Mouse (Mus musculus): ENCODE data around the gene C1qtnf5. TPM values are rescaled to one million over a fixed set of nuclear protein-coding genes. Genes with fewer than 3 reads are reported as not detected.

Gene C1qtnf5
- polyA plus RNA-seq (2015; fragmentation: Illumina TruSeq; extraction: RNeasy Lipid Tissue Mini Kit (QIAGEN cat#74804); ENCODE audit: low read depth, low replicate concordance): 23.8 TPM

DNA sequence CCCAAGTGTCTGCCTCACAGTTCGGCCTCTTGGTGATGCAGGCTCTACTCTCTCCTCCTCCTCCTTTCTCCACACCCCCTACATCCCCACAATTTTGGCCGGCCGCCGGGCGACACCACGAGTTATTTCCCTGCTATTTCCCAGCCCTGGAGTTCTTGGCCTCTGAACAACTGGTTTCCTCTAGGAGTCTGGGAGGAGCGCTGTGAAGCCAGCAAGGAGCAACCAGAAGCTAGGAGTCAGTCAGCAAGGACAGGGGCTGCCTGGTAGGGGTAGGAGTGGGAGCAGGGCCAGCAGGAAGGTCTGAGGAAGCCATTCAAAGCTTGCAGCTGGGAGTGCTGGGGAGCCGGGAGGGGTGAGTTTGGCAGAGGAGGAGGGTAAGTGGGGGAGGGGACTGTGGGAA is at the start of gene C1qtnf5:
C1qtnf5 (plus strand) TSS at position 136 of the 400 bp plus-strand sequence.

DNA sequence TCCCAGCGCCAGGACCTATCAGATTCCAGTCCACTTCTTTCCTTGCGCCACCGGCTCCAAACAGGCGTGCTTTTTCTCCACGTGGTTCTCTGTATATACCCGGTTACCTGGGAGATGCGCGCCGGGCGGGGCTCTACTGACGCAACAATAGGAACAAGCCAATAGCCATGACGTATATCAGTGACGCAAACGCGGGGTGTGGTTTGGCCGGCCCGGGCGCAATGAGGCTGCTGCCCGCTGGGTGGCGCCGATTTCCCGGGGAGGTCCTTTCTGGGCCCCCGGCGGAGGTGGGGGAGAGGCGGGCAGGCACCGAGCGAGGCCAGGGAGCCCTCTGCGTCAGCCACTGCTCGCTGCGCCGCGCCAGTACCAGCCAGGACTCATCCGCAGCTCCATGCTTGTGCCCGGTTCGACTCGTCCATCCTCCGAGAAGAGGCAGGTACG is 40.2 kb upstream of the C1qtnf5 start, which contains the start of gene Usp2:
Usp2 (plus strand) TSS at position 237 of the 441 bp plus-strand sequence.

DNA sequence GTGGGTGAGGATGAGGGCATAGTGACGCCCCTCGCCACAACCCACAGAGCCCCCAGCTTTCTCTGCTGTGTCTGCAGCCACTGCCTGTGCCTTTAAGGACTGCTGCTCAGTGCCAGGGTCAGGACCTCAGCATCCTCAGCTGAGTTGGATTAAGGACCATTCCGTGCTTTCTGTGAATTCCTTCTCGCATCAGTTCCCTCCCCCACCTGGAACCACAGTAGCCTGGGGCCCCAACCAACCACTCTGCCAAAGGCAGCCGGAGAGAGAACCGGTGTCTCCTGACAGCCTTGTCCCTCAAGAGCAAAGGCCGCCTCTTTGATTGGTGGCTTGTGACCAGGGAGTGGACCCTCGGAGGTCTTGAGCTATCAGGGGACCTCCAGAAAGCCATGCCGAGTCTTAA is 5.6 kb upstream of the C1qtnf5 start, which contains the start of gene Mfrp:
Mfrp (plus strand) TSS at position 240 of the 400 bp plus-strand sequence.

DNA sequence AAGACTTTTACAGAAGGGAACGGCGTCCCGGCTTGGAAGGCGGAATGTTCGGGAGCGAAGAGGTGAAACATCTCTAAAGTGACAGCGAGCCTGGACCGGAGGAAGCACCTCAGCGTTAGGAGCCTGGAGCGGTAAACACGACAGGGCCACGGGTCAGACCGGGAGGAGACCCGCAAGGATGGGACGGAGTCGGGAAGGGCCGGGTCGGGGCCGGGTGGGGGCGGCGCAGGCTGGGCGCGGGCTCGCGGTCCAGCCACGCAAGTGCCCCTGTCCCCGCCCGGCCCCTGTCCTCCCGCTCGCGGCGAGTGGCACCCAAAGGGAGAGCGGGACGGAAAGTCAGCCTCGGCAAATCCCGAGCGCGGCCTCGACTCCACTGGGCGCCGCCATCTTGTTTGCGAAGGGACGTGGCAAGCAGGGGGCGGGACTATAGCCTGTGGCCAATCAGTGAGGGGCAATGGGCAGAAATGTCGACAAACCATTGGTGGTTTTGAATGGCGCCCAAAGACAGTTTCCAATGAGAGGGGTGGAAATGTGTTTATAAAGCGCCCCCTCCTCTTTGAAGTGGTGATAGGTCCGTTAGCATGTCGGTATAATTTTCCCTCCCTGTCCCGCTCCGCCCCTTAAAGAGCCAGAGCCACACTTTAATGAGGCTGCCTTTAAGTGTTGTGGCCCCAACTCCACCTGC is 6.2 kb downstream of the C1qtnf5 start, which contains the start of the genes Gm49380 and Rnf26:
Gm49380 (minus strand) TSS at position 396 of the 685 bp plus-strand sequence.
Rnf26 (minus strand) TSS at position 413 of the 685 bp plus-strand sequence.

DNA sequence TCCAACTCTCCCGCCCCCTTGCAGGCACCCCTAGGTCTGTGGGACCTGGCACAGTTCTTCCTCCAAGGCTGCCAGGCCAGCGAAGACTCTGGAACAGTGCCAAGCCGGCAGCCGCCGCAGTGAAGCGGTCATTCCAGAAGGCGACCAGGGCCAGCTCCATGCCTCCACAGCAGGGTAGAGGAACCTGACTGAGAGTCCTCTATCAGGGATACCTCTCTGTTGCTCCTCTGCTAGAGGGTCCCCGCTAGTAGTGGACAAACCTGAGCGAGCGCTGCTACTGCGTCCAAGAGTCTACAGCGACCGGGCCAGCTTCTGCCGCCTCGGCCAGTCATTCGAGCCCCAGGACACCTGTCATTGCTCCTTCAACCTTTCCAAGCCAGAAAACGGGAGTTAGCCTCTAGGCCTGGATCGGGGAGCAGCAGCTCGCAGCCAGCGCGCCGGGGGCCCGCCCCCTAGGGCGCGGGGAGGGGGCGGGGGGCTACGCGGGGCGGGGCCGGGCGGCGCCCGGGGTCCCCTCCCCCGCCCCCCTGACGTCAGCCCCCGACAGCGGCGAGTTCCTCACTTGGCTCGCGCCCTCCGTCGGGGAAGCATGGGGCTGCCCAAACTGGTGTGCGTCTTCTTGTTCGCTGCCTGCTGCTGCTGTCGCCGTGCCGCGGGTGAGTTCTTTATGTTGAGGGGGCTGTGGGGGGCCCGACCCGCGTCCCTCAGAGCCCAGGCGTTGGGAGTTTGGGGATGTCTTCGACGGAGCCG is 27.2 kb downstream of the C1qtnf5 start, which contains the start of gene Mcam:
Mcam (plus strand) TSS at position 369 of the 750 bp plus-strand sequence.

Other genes starting within 250 kb of the C1qtnf5 start
- gene Thy1, start 63.9 kb upstream of the C1qtnf5 start, polyA plus RNA-seq (2015; fragmentation: Illumina TruSeq; extraction: RNeasy Lipid Tissue Mini Kit (QIAGEN cat#74804); ENCODE audit: low read depth, low replicate concordance): 1,192 TPM
- 41.5 TPM for gene Usp2, start 40.2 kb upstream of the C1qtnf5 start, polyA plus RNA-seq (2015; fragmentation: Illumina TruSeq; extraction: RNeasy Lipid Tissue Mini Kit (QIAGEN cat#74804); ENCODE audit: low read depth, low replicate concordance)
- 6.8 TPM for gene Mfrp, start 5.5 kb upstream of the C1qtnf5 start, polyA plus RNA-seq (2015; fragmentation: Illumina TruSeq; extraction: RNeasy Lipid Tissue Mini Kit (QIAGEN cat#74804); ENCODE audit: low read depth, low replicate concordance)
- gene Gm49380, start 6.3 kb downstream of the C1qtnf5 start, polyA plus RNA-seq (2015; fragmentation: Illumina TruSeq; extraction: RNeasy Lipid Tissue Mini Kit (QIAGEN cat#74804); ENCODE audit: low read depth, low replicate concordance): 0.40 TPM
- 23.6 TPM for gene Rnf26, start 6.3 kb downstream of the C1qtnf5 start, polyA plus RNA-seq (2015; fragmentation: Illumina TruSeq; extraction: RNeasy Lipid Tissue Mini Kit (QIAGEN cat#74804); ENCODE audit: low read depth, low replicate concordance)
- gene Mcam, start 27.2 kb downstream of the C1qtnf5 start, polyA plus RNA-seq (2015; fragmentation: Illumina TruSeq; extraction: RNeasy Lipid Tissue Mini Kit (QIAGEN cat#74804); ENCODE audit: low read depth, low replicate concordance): 22.9 TPM
- gene Cbl, start 126.8 kb downstream of the C1qtnf5 start, polyA plus RNA-seq (2015; fragmentation: Illumina TruSeq; extraction: RNeasy Lipid Tissue Mini Kit (QIAGEN cat#74804); ENCODE audit: low read depth, low replicate concordance): 20.5 TPM
- gene Ccdc153, start 133.4 kb downstream of the C1qtnf5 start, polyA plus RNA-seq (2015; fragmentation: Illumina TruSeq; extraction: RNeasy Lipid Tissue Mini Kit (QIAGEN cat#74804); ENCODE audit: low read depth, low replicate concordance): 21.0 TPM
- gene Pdzd3, start 144.2 kb downstream of the C1qtnf5 start, polyA plus RNA-seq (2015; fragmentation: Illumina TruSeq; extraction: RNeasy Lipid Tissue Mini Kit (QIAGEN cat#74804); ENCODE audit: low read depth, low replicate concordance): 0.67 TPM
- gene Nlrx1, start 161.4 kb downstream of the C1qtnf5 start, polyA plus RNA-seq (2015; fragmentation: Illumina TruSeq; extraction: RNeasy Lipid Tissue Mini Kit (QIAGEN cat#74804); ENCODE audit: low read depth, low replicate concordance): 5.8 TPM
- gene Abcg4, start 181.4 kb downstream of the C1qtnf5 start, polyA plus RNA-seq (2015; fragmentation: Illumina TruSeq; extraction: RNeasy Lipid Tissue Mini Kit (QIAGEN cat#74804); ENCODE audit: low read depth, low replicate concordance): 43.6 TPM
- gene Hinfp, start 198.4 kb downstream of the C1qtnf5 start, polyA plus RNA-seq (2015; fragmentation: Illumina TruSeq; extraction: RNeasy Lipid Tissue Mini Kit (QIAGEN cat#74804); ENCODE audit: low read depth, low replicate concordance): 14.6 TPM
- gene C2cd2l, start 213.0 kb downstream of the C1qtnf5 start, polyA plus RNA-seq (2015; fragmentation: Illumina TruSeq; extraction: RNeasy Lipid Tissue Mini Kit (QIAGEN cat#74804); ENCODE audit: low read depth, low replicate concordance): 126 TPM
- 14.0 TPM for gene Dpagt1, start 218.8 kb downstream of the C1qtnf5 start, polyA plus RNA-seq (2015; fragmentation: Illumina TruSeq; extraction: RNeasy Lipid Tissue Mini Kit (QIAGEN cat#74804); ENCODE audit: low read depth, low replicate concordance)
- 37.3 TPM for gene H2afx, start 227.4 kb downstream of the C1qtnf5 start, polyA plus RNA-seq (2015; fragmentation: Illumina TruSeq; extraction: RNeasy Lipid Tissue Mini Kit (QIAGEN cat#74804); ENCODE audit: low read depth, low replicate concordance)
- gene Hmbs, start 237.0 kb downstream of the C1qtnf5 start, polyA plus RNA-seq (2015; fragmentation: Illumina TruSeq; extraction: RNeasy Lipid Tissue Mini Kit (QIAGEN cat#74804); ENCODE audit: low read depth, low replicate concordance): 27.9 TPM